Mouse (Mus musculus) retina, embryonic 14.5 days (tissue): ENCODE measurements around the gene Rhbdf1.
A peak's percentile ranks its signal among the peaks of the same experiment; 100 is the strongest.

Source experiments
- DNase-seq: peaks from one replicate; pipeline ENCODE4 v3.0.0-alpha.2; 2015; ENCODE audit warnings: low spot score

Rhbdf1 gene

DNA sequence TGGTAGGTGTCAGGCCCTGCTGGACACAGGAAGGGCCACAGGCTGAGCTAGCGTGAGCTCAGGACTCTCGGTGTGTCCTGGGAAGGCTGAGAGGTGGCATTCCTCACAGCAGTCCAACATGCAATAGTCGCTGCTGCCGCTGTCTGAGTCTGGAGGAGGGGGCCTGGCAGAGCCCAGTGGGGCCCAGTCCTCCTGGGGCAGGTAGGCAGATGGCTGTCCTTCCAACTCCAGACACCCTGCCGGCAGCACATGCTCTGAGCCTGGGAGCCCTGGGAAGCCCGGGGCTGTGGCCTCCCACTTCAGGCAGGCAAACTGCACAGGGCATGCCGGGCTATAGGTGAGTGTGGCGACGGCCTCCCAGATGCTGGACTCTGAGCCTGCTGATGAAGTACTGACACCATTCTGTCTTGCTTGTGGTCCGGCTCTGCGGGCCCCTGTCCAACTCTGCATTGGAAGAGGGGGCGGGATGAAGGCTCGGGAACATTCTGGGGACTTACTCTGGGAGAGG, 31.4 kb downstream of the Rhbdf1 start:
- no peak for DNase-seq

DNA sequence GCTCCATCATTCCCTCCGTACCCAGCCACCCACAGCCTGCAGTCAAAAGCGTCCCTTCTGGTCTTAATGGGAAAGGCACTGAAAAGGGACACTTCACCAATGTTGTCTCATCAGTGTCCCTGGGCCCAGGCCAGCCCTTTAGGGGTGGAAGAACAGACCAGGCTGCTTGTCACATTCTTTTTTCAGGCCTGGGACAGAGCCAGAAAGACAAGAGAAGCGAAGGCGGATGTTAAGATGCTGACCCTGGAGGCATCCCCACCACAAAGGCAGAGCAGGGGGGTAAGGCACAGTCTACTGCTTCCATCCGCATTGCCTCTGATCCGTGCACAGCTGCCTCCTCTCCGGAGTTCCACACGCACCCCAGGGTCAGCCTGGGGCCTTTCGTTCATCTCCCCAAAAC, 32.0 kb downstream of the Rhbdf1 start:
- no peak for DNase-seq

DNA sequence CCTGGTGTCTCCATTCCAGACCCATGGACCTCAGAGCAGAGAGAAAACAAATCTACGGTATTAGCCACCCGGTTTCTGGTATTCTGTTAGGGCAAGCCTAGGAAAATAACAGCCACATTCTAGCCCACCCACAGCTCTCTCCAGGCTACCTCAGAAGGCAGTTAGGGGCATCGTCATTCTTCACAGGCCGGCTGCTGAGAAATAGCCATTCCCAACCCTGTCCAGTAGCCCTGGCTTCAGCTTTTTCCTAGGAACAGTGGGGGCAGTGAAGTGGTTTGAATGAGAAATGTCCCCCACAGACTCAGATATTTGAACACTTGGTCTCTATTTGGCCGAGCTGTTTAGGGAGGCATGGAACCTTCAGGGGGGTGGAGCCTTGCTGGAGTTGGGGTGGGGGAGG, 32.7 kb downstream of the Rhbdf1 start:
- DNase-seq = no peak

DNA sequence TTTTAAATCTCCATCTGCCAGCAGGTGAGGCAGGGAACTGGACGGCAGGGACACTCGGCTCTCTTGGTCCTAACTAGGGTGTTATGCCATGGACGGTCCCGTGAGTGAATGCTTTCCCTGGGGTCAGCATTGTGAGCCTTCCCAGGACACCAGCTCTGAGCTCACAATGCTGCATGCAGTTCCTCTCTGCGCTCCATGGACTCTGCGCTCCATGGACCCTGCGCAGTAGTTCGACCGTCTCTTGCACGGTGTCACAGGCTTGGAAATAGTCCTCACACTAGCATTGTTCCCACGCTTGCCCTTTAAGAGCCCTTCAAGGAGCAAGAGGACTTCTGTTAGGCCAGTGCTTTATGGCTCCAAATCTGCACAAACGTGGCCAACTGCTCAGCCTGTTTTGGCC, 33.2 kb downstream of the Rhbdf1 start:
- no peak for DNase-seq

DNA sequence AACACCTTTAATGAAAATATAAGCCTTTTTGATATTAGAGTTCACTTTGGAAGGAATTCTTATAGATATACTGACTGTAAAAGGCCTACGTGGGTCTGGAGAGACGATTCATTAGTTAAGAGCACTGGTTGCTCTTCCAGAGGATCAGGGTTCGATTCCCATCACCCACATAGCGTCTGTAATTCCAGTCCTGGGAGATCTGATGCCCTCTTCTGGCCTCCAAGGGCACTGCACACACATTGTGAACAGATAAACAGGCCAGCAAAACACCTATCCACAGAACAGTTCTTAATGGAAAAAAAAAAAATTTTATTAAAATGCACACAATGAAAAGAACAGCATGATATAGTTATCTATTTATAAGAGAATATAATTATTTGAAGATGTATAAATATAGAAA, 34.8 kb downstream of the Rhbdf1 start:
- no peak for DNase-seq

DNA sequence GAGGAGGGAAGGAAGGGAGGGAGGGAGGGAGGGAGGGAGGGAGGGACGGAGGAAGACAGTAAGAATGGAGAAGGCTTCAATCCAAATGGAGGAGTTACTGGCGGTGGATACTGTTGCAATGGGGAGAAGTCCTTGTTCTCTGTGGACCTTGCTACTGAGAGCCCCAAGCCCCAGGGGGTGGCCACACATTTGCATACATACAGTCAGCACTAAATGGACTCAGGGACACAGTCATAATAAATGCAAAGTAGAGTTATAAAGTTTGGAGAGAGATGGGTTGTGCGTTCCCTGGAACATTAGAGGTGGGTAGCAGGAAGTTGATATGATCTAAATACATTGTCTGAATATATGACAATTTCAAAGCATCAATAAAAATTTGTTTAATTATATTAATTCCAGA, 36.1 kb downstream of the Rhbdf1 start:
- no peak for DNase-seq

DNA sequence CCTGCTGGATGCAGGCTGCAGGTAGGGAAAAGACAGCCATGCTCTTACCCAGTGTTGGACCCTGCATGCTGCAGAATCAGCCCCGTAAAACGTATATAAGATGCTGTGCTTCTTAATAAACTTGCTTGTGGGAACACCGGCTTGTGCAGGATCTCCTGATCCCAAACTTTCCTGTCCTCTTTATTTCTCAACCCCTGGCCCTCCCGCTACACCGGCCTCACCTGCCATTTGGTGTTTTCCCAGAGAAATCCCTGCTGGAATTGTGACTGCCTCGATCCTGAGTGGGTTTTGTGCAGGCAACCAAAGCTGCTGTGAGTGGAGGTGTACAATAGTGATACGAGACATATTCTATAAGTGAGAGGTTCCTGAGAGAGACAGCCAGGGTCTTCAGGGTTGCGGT, 37.6 kb downstream of the Rhbdf1 start:
- DNase-seq = no peak

DNA sequence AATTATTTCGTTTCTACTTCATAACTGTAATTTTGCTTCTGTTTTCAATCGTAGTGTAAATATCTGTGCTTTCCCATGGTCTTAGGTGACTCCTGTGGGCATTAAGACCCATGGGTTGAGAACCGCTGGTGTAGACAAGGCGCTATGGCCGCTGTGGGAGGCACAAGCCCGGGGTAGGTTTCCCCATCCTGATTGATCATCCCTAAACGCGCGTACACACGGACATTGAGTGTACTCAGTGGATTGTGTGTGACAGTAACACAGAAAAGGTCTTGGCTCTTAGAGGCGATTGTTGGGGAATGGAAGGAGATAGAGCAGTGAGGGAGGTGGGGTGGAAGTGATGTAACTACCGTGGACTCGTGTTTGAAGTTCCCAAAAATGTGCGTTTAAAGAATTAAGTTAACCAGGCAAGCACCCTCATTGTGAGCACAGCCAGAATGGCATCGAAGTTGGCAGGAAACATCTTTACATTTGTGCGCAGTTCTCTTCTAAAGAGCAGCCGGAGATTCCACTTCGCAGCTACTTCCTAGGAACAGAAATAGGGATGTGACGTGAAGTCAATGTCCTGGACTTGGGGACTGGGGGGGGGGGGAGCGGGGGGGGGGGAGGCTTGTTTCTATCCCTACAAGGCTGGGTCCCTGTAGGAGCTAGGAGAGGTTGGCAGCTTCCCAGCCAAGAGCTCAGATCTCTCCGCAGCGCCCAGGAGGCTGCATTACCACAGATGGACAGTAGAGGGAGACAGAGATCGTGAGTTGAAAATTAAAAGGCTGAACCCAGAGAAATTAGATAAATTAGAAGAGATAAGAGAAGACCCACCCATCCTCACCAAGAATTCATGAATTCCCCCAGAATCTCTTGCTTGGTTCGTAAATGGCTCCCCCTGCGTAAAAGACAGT, 39.9 kb downstream of the Rhbdf1 start:
- peak; percentile 88 for DNase-seq

DNA sequence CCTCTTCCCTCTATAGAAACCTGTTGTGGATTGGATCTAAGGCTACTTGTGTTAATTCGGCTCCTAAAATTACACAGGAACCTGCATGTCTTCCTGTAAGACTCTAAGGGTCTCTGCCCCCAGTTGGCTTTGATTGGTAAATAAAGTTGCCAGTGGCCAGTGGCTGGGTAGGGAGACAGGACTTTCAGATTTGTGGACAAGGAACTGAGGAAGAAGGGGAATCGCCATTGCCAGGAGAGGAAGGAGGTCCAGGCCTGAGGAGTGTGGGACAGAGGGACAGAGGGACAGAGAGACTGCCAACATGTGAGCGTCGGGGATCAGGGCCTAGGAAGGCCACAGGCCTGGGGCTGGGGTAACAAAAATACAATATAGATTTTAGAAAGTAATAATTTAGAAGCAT, 40.9 kb downstream of the Rhbdf1 start:
- DNase-seq = no peak

DNA sequence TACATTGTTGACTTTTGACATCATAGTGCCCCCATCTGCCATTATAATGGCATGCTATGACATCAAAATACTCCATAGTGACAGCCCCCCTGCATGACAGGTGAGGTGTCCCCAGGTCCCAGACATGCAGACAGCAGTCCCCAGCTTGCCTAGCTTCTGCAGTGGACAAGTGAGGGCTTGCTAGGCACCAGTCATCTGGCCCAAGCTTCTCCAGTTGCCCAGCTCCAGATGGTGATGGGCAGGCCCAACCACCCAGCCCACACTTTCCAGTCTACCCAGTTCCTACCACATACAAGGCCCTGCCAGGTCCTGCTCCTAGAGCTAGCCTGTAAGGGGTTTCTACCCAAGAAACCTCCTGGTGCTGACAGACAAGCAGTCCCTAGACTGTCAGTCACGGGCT, 43.6 kb downstream of the Rhbdf1 start:
- DNase-seq = no peak

DNA sequence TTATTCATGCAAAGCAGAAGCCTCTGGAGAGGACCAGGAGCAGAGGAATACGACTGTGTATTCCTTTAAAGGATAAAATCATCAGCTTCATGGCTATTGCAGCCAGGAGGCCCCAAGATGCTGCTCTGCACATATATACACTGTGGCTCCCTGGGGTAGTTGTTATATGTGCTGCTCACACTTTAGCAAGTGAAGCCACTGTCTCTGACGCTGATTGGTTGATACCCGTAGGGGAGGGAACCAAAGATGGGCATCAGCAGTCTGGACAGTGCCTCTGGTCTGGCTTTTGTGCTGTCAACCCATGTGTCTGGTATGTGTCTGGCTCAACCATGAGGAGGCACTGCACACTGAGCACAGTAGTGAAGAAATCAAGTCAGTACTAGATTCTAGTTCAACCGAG, 55.4 kb downstream of the Rhbdf1 start:
- no peak for DNase-seq

DNA sequence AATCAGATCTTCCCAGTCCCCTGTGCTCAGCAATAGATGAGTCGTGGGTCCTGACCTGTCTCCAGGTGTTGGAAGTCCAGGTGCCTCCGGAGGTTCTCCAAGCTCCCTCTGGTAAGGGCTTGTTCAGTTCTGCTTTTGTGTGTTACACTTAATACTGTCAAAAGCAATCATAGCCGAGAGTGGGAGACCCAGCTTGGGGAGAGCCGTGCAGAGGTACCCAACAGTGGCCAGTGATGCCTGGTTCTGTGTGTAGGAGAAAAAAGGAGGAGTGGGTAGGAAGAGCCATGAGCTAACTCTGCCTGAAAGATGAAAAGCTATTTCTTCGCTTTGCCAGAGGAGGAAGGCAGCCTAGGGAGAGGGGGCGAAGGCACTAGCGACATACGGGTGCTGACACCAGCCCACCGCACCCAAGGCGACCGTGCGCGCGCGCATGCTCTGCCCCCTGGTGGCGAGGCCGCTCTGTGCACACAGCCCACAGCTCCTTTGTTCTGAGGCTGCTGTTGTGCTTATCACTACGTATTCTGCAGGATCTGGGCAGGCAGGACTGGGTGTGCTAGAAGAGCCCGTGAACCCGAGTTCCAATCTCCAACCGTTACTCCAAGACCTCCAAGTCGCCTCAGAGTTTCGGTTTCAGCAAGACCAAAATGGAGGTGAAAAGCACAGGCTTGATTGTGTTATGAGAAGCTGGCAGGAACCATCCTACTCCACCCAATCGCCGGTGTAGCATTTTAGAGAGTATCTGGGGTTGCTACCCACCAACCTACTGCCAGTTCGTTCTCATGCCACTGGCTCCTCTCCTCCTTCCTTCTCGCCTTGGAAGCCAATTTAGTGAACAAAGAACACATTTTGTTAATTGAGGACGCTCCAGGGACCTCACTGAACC, 59.9 kb downstream of the Rhbdf1 start:
- peak; percentile 92 for DNase-seq

DNA sequence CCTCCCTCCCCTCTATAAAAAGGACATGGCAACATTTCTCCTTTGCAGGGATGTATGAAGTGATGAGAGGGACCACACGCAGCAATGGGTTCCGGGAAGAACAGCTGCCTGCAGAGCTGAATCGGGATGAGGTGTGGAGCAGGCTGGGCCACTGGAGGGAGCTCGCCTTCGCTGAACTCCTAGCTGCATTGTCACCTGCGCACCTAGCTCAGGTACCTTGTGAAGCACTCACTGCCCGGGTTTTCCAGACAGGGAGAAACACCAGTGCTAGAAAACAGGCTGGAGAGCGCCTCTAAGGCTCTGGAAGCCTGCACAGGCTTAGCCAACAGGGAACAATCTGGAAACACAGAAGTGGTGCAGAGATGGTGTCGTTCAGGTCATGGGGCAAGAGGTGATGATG, 60.6 kb downstream of the Rhbdf1 start:
- DNase-seq = peak; percentile 51

DNA sequence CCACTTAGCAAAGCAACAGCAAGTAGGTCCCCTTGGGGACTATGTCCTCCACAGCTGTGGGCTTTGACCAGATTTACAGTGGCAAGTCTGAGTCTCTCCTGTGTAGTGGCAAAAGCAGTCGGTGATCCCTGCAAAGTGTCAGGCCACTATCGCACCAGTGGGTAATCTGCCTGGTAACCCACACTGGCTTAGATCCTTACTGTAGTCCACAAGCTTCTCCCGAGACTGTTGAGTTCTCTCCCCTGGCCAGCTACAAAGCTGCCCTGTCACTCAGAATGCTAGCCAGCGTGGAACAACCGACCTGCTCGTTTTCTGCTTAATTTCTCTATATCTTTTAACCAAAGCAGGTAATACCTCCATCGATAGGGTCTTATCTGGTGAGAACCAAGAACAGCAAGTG, 61.8 kb downstream of the Rhbdf1 start:
- DNase-seq = no peak
